Mouse (Mus musculus): ENCODE measurements around the gene Rfwd3. TPM values are rescaled to one million over a fixed set of nuclear protein-coding genes. Genes with fewer than 3 reads are reported as not detected.
A peak's percentile ranks its signal among the peaks of the same experiment; 100 is the strongest.
"Not testable (repeated sequence)": the region's sequence is repeated elsewhere in the genome, so short reads cannot be mapped to it uniquely, and the experiment has no call there.

The Rfwd3 gene
- total RNA-seq (2021) (10 to 100 TPM; 50.1 to 54.4 TPM), polyA plus RNA-seq (2012; rRNA removed) (11.6 and 13.6 TPM in 2 replicates)
- long read RNA-seq, full-length matches to known transcripts = 17 of 21 reads
- long read RNA-seq, partial matches to known transcripts = 3 of 21 reads
- long read RNA-seq, other reads (novel, unspliced or antisense) = 1 of 21 reads

GRCm38 (mm10) chr8:111299821-111300568 is at the start of gene Rfwd3:
TSS of gene Rfwd3 (minus strand) at chr8:111300222.
- DNase-seq = peak; percentile 97

DNA sequence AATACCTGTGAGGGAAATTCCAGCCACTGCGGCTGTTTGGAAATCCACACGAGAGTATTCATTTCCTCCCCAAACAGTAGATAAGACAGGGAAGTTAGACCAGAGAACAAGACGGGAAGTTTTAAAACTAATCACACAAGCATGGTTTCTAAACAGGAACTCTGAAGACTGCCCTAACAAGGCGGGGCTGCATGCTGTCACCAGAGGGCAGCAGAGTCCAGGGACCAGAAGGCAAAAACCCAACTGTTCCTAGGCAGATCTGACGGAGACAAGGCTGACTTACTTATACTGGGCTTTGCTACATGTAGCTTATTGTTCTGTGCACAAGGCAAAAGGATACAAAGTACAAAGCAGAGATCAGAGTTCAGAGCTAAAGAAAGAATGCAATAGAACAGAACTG is 43.2 kb upstream of the Rfwd3 start:
- peak; percentile 86 for DNase-seq

DNA sequence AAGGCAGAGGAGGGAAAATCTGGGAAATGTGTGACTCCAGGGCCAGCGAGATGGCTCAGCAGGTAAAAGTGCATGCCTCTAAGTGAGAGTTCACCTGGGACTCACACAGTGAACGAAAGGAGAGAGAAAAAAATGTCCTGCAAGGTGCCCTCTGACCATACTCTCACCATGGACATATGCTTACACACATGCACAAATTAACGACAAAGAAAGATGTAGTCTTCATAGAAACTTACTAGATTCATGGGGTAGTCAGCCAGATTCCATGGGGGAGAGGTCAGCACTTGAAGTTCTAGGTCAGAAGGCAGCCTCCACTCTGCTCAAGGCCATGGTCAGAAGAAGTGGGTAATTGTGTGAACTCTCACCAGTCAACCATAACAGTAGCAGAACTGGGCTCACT is 40.2 kb upstream of the Rfwd3 start:
- DNase-seq = peak; percentile 34

- DNase-seq = peak; percentile 49
These were observed 38.6 kb upstream of the Rfwd3 start for GRCm38 (mm10) chr8:111338370-111339208.

- peak; percentile 80 for DNase-seq
These were observed 37.9 kb upstream of the Rfwd3 start, which contains the start of gene Mlkl for GRCm38 (mm10) chr8:111337890-111338347. TSS of gene Mlkl (minus strand) at chr8:111338177.

- no peak for DNase-seq
These were observed 37.4 kb upstream of the Rfwd3 start for GRCm38 (mm10) chr8:111337311-111337889.

DNA sequence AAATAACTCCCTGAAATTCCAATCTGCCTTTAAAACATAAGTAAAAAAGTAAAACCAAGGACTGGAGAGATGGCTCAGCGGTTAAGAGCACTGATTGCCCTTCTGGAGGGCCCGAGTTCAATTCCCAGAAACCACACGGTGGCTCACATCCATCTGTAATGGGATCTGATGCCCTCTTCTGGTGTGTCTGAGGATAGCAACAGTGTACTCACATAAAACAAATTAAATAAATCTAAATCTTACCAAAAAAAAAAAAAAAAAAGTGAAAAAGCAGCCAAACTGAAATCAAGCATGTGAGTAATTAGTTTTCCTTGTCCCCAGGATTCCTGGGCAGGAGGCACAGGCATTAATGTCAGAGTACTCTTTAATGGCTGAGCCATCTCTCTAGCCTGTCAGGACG is 36.7 kb upstream of the Rfwd3 start:
- no peak for DNase-seq

GRCm38 (mm10) chr8:111325222-111325790 is 25.3 kb upstream of the Rfwd3 start:
- DNase-seq = no peak

GRCm38 (mm10) chr8:111314729-111315128 is 14.7 kb upstream of the Rfwd3 start:
- no peak for DNase-seq

- DNase-seq = not testable (repeated sequence)
These were observed 13.9 kb upstream of the Rfwd3 start for GRCm38 (mm10) chr8:111313961-111314360.

GRCm38 (mm10) chr8:111312758-111313162 is 12.7 kb upstream of the Rfwd3 start:
- DNase-seq = peak; percentile 25

DNA sequence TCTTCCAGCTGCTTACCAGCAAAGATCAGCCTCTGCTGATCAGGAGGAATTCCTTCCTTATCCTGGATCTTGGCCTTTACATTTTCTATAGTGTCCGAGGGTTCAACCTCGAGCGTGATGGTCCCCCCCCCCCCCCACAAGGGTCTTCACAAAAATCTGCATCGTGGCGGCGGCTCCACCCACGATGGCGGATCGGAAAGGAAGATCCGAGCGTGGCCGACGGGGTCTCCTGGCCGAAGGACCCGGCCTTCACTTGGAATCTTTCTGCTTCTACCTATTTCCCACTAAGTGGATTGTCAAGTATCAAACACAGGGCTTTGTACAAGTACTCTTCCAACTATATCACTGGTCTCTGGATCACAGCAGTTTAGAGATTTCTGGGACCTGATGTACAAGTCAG is 10.0 kb upstream of the Rfwd3 start:
- not testable (repeated sequence) for DNase-seq

- DNase-seq = peak; percentile 77
These were observed 5.2 kb upstream of the Rfwd3 start for GRCm38 (mm10) chr8:111305031-111305730.

GRCm38 (mm10) chr8:111304359-111304758 is 4.3 kb upstream of the Rfwd3 start:
- no peak for DNase-seq

GRCm38 (mm10) chr8:111303076-111303803 is 3.2 kb upstream of the Rfwd3 start:
- DNase-seq = peak; percentile 17

- DNase-seq = no peak
These were observed 850 bp upstream of the Rfwd3 start for GRCm38 (mm10) chr8:111300597-111301546.

GRCm38 (mm10) chr8:111299363-111299820 is 630 bp downstream of the Rfwd3 start:
- peak; percentile 68 for DNase-seq

GRCm38 (mm10) chr8:111298011-111298410 is 2.0 kb downstream of the Rfwd3 start:
- DNase-seq = no peak

- peak; percentile 87 for DNase-seq
These were observed 8.3 kb downstream of the Rfwd3 start for GRCm38 (mm10) chr8:111291733-111292132.
